Mouse (Mus musculus) spleen, postnatal 0 days (tissue): ENCODE data around the gene Olfr689. TPM values are rescaled to one million over a fixed set of nuclear protein-coding genes. Genes with fewer than 3 reads are reported as not detected.

ENCODE experiments used
- polyA plus RNA-seq: library from polyadenylated mRNA; unstranded; fragments of >200 nt; fragmentation: Nextera tagmentation; extraction: Ambion mirVana; gene quantifications from 2 replicates; pipeline ENCODE4 v1.2.1, GENCODE M21; 2015

Olfr689 gene
- not detected in 2 replicates for polyA plus RNA-seq

GRCm38 (mm10) chr7:105310865-105311264, at the start of gene Olfr689:
Gene Olfr689 (plus strand): TSS chr7:105311165.

GRCm38 (mm10) chr7:105287795-105288194, 23.2 kb upstream of the Olfr689 start, which contains the start of gene Olfr688:
Gene Olfr688 (plus strand): TSS chr7:105288095.

GRCm38 (mm10) chr7:105334004-105334403, 23.0 kb downstream of the Olfr689 start, which contains the start of gene Olfr690:
Gene Olfr690 (minus strand): TSS chr7:105334104.

GRCm38 (mm10) chr7:105342170-105342569, 31.2 kb downstream of the Olfr689 start, which contains the start of gene Olfr691:
Gene Olfr691 (minus strand): TSS chr7:105342270.

GRCm38 (mm10) chr7:105367930-105368329, 57.0 kb downstream of the Olfr689 start, which contains the start of gene Olfr692:
Gene Olfr692 (plus strand): TSS chr7:105368230.

Other genes with a start within 250 kb of the Olfr689 start
- gene Olfr678, start 246.7 kb upstream of the Olfr689 start, polyA plus RNA-seq = not detected in 2 replicates
- gene Olfr679, start 230.0 kb upstream of the Olfr689 start, polyA plus RNA-seq = not detected in 2 replicates
- not detected in 2 replicates for gene Olfr680-ps1, start 218.3 kb upstream of the Olfr689 start, polyA plus RNA-seq
- gene Olfr681, start 194.3 kb upstream of the Olfr689 start, polyA plus RNA-seq = not detected in 2 replicates
- not detected in 2 replicates for gene Olfr683, start 164.2 kb upstream of the Olfr689 start, polyA plus RNA-seq
- gene Olfr684, start 147.5 kb upstream of the Olfr689 start, polyA plus RNA-seq = not detected in 2 replicates
- gene Olfr685, start 125.2 kb upstream of the Olfr689 start, polyA plus RNA-seq = not detected in 2 replicates
- gene Olfr686, start 103.7 kb upstream of the Olfr689 start, polyA plus RNA-seq = not detected in 2 replicates
- not detected in 2 replicates for gene Olfr688, start 23.1 kb upstream of the Olfr689 start, polyA plus RNA-seq
- not detected in 2 replicates for gene Olfr690, start 22.9 kb downstream of the Olfr689 start, polyA plus RNA-seq
- not detected in 2 replicates for gene Olfr691, start 31.1 kb downstream of the Olfr689 start, polyA plus RNA-seq
- gene Olfr692, start 57.1 kb downstream of the Olfr689 start, polyA plus RNA-seq = not detected in 2 replicates
- gene Gm5901, start 63.9 kb downstream of the Olfr689 start, polyA plus RNA-seq = 0.35 TPM in 1 of 2 replicates, not detected in the other
- 22.6 and 25.5 TPM in 2 replicates for gene Fam160a2, start 88.9 kb downstream of the Olfr689 start, polyA plus RNA-seq
- 0.05 TPM in 1 of 2 replicates, not detected in the other for gene Cnga4, start 93.4 kb downstream of the Olfr689 start, polyA plus RNA-seq
- gene Cckbr, start 114.6 kb downstream of the Olfr689 start, polyA plus RNA-seq = not detected in 2 replicates
- 56.0 and 66.3 TPM in 2 replicates for gene Cavin3, start 171.1 kb downstream of the Olfr689 start, polyA plus RNA-seq
- 17.5 and 18.0 TPM in 2 replicates for gene Smpd1, start 243.2 kb downstream of the Olfr689 start, polyA plus RNA-seq